Mouse (Mus musculus) lung, embryonic 16.5 days (tissue): ENCODE measurements around the gene Kcnq5. TPM values are rescaled to one million over a fixed set of nuclear protein-coding genes. Genes with fewer than 3 reads are reported as not detected.
"Not testable (repeated sequence)": the region's sequence is repeated elsewhere in the genome, so short reads cannot be mapped to it uniquely, and the experiment has no call there.

ENCODE experiments used
- ATAC-seq: fragments of 200-750 bp; cut with Nextera tagmentation; 2 replicates; pipeline ENCODE4 v1.8.0; 2017; ENCODE audit warnings: low read depth, mild to moderate bottlenecking, moderate library complexity
- H3K27ac ChIP-seq: fragments of 300-500 bp; sonication (generic); 2 replicates; pipeline ENCODE4 v1.5.1; 2014; ENCODE audit warnings: mild to moderate bottlenecking, control low read depth, low read length
- H3K27me3 ChIP-seq: fragments of 300-500 bp; sonication (generic); 2 replicates; pipeline ENCODE4 v1.6.1; 2014; ENCODE audit warnings: low read depth, low read length, mixed read lengths; ENCODE audit not compliant: control insufficient read depth, insufficient read depth
- H3K36me3 ChIP-seq: fragments of 300-500 bp; sonication (generic); 2 replicates; pipeline ENCODE4 v1.6.1; 2014; ENCODE audit warnings: low read length; ENCODE audit not compliant: control insufficient read depth, insufficient read depth
- H3K4me1 ChIP-seq: fragments of 300-500 bp; sonication (generic); replicated peaks from 2 replicates; pipeline ENCODE4 v1.6.1; 2014; ENCODE audit warnings: low read length, mixed read lengths; ENCODE audit not compliant: control insufficient read depth, insufficient read depth
- H3K4me2 ChIP-seq: fragments of 300-500 bp; sonication (generic); 2 replicates; pipeline ENCODE4 v1.6.1; 2014; ENCODE audit warnings: low read depth, low read length, control low read depth
- H3K4me3 ChIP-seq: fragments of 300-500 bp; sonication (generic); 2 replicates; pipeline ENCODE4 v1.5.1; 2014; ENCODE audit warnings: mild to moderate bottlenecking, low read length, control low read depth
- H3K9ac ChIP-seq: fragments of 300-500 bp; sonication (generic); 2 replicates; pipeline ENCODE4 v1.6.1; 2014; ENCODE audit warnings: low read length, control low read depth
- H3K9me3 ChIP-seq: fragments of 300-500 bp; sonication (generic); 2 replicates; pipeline ENCODE4 v1.6.1; 2016; ENCODE audit warnings: low read length; ENCODE audit not compliant: control insufficient read depth
- WGBS: fragments of 180-500 bp; shearing (Covaris S2); extraction: QIAGEN DNeasy Blood & Tissue Kit; methylation state at CpG from one replicate; pipeline ENCODE4 v1.1.7; 2014; 5-methylcytosine and 5-hydroxymethylcytosine counted together
- polyA plus RNA-seq: library from polyadenylated mRNA; unstranded; fragments of >200 nt; fragmentation: Nextera tagmentation; extraction: Ambion mirVana; gene quantifications from 2 replicates; pipeline ENCODE4 v1.2.1, GENCODE M21; 2015

Gene Kcnq5
- polyA plus RNA-seq, 1 experiment from 2014 or later = 1.1 TPM

DNA sequence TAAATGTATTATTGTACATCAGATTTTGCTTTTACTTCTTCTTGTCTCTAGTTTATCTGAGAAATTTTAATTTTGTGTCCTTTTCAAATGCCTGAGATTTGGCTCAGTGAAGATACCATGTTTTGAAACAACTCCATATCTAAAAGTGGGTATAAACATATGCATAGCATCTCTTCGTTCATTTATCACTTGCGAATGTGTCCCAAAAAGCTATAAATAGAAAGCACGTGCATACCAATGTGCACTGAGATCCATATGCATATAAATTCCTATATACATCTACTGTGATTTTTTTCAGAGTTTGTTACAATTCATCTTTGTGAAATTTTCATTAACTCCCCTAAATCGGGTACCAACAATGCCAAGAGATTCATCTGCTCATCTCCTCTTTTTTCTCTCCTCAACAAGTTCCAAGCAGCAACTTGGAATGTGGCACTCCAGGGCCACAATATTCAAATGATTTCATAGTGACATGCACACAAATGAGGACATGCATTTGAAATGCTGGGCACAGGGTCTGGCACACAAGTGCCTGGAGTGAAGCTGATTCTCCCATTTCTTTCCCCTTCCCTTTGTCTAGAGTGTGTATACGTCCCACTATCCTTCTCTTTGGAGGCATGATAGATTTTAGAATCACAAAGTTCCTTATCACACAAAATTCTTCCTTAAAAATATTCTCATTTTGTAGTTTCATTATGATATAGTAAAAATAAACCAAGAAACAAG is 157.8 kb downstream of the Kcnq5 start:
- Histone ChIP-seq H3K4me1 (no peaks in the 10 kb centered on the region), H3K9me3 (no peaks in the 10 kb centered on the region), H3K27me3 (no peaks in the 10 kb centered on the region), H3K9ac (no peak overlapping the region), H3K4me3 (no peak overlapping the region), H3K4me2 (no peak overlapping the region), H3K27ac (no peak overlapping the region), H3K36me3 (no peaks in the 10 kb centered on the region)
- ATAC-seq = no peak
- 76% methylated on average over 5 of the region's 5 CpGs for WGBS

DNA sequence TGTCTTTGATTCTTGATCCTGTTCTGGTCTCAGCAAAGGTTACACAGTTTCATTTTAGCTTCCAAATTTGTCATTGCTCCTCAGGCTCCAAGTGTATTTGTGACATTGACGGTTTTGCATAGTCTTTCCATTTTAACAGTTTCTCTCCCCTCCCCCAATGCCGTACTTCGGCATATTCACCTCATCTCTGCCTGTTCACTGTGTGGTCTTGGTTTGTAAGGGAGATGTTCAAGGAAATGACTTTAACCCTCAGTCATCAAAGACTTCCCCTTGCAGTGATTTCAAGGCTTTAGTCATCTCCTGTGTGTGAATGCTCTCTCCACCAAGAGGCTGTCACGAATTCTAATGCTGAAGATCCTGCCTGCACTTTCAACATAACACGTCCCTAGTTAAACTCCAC is 181.0 kb downstream of the Kcnq5 start:
- no peaks in the 10 kb centered on the region for H3K9me3 ChIP-seq
- no peak overlapping the region for H3K9ac ChIP-seq
- H3K4me3 ChIP-seq = no peak overlapping the region
- ATAC-seq = no peak
- no peak overlapping the region for H3K4me2 ChIP-seq
- H3K4me1 ChIP-seq = no peaks in the 10 kb centered on the region
- H3K27ac ChIP-seq = no peak overlapping the region
- 65% methylated on average over 5 of the region's 5 CpGs for WGBS
- no peaks in the 10 kb centered on the region for H3K36me3 ChIP-seq
- no peaks in the 10 kb centered on the region for H3K27me3 ChIP-seq

DNA sequence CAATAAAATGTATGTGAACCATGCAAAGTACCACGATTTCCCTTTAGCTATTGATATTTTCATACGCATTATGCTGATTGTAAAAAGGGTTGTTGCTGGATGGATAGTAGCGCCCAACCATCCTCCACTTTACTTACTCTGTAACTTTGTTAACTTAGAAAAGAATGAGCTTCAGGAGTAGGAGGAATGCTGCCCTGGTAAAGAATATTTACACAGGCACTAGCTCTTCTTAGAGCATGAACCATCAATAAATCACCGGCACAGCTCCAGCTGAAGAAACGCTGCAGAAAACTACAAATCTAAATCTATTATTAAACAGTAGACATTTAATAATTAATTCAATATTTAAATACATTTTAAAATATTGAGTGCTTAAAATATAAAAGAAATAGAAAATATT is 184.2 kb downstream of the Kcnq5 start:
- no peak for ATAC-seq
- Histone ChIP-seq H3K36me3 (no peaks in the 10 kb centered on the region), H3K4me1 (no peaks in the 10 kb centered on the region), H3K27me3 (no peaks in the 10 kb centered on the region), H3K9me3 (no peaks in the 10 kb centered on the region), H3K27ac (no peak overlapping the region), H3K4me2 (no peak overlapping the region), H3K9ac (no peak overlapping the region), H3K4me3 (no peak overlapping the region)
- WGBS = 64% methylated on average over 5 of the region's 5 CpGs

DNA sequence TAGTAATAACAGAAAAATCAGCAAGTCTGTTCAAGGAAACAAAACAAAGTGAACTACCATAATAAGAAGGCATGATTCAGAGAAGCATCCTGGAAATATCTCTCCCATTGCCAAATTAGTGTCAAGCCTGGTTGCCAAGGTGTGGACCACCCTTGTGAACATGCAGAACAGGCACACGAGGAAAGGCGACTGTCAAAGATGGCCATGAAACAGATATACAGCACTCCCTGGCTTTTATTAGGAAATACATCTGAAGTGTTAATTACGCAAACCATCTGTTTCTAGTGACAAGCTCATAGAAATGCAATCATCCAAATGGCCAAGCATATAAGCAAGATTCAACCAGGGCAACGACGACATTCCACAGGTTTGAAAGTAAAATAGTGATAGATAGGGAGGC is 187.8 kb downstream of the Kcnq5 start:
- H3K9me3 ChIP-seq = no peaks in the 10 kb centered on the region
- peak overlapping the region; percentile 6; the same call in 1 of the 2 replicates for H3K4me2 ChIP-seq
- H3K4me3 ChIP-seq = no peak overlapping the region
- ATAC-seq = peak; percentile 94
- no peaks in the 10 kb centered on the region for H3K36me3 ChIP-seq
- no peaks in the 10 kb centered on the region for H3K27me3 ChIP-seq
- H3K27ac ChIP-seq = no peak overlapping the region
- H3K4me1 ChIP-seq = no peaks in the 10 kb centered on the region
- no peak overlapping the region for H3K9ac ChIP-seq
- 48% methylated on average over 5 of the region's 5 CpGs for WGBS

DNA sequence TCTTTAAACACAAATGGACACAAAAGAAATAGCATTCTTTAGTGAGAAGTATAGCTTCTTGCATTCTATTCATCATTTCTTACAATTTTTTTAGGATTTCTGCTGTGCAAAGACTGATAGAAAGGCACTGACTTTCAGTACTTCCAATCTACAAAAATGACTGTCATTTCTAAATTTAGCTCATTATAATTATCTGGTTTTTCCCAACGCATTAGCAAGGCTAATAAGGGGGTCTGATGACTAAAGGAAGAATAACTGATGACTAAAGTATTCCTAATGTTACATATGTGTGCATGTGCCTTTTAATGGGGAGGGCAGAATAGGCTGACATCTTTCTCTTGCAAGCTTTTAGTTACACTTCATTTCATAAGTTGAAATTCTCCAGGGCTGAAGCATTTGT is 191.2 kb downstream of the Kcnq5 start:
- ATAC-seq = no peak
- WGBS = 72% methylated on average over 1 of the region's 1 CpGs
- H3K4me1 ChIP-seq = no peaks in the 10 kb centered on the region
- no peak overlapping the region for H3K27ac ChIP-seq
- H3K9ac ChIP-seq = no peak overlapping the region
- no peak overlapping the region for H3K4me3 ChIP-seq
- no peaks in the 10 kb centered on the region for H3K9me3 ChIP-seq
- no peaks in the 10 kb centered on the region for H3K36me3 ChIP-seq
- no peaks in the 10 kb centered on the region for H3K27me3 ChIP-seq
- no peak overlapping the region for H3K4me2 ChIP-seq

DNA sequence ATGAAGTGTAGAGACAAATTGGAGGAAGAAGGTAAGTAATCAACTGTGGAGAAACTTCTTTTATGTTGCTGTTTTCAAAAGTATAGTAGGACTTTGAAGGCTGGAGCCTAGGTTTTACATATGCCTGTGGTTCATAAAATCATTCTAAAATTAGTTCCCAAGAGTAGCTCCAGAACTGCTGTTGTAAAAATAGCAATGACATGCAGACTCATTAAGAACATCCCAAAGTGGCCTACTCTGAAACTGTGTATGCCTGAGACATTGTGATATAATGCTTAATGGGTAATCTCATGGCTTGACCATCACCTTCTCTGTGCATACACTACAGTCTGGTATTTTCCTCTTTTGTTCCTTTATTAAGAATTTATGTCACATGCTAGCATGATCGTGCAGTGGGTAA is 212.4 kb downstream of the Kcnq5 start:
- Histone ChIP-seq H3K4me1 (no peaks in the 10 kb centered on the region), H3K27me3 (no peaks in the 10 kb centered on the region), H3K27ac (no peak overlapping the region), H3K9me3 (no peaks in the 10 kb centered on the region), H3K4me2 (no peak overlapping the region), H3K4me3 (no peak overlapping the region), H3K9ac (no peak overlapping the region), H3K36me3 (no peaks in the 10 kb centered on the region)
- 82% methylated on average over 1 of the region's 1 CpGs for WGBS
- ATAC-seq = no peak

DNA sequence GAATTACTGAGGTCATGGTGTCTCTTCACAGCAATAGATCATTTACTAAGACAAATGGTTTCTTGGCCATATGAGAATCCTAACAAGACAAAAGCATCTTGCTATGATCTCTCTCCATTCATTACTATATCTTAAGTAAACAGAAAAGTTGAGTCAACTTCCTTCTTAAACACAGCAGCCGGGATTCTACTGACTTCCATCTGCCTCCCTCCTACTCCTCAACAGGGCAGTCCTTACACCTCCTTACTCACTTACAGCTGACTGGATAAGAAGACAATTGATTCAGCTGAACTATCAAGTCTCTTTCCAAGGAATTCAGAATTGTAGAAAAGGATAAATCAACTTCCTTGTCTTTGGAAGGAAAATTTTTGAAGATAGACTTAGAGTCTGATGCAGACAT is 232.6 kb downstream of the Kcnq5 start:
- Histone ChIP-seq H3K9me3 (no peaks in the 10 kb centered on the region), H3K27ac (no peak overlapping the region), H3K4me2 (no peak overlapping the region), H3K27me3 (no peaks in the 10 kb centered on the region), H3K9ac (no peak overlapping the region), H3K36me3 (no peaks in the 10 kb centered on the region), H3K4me1 (no peaks in the 10 kb centered on the region), H3K4me3 (no peak overlapping the region)
- ATAC-seq = no peak
- WGBS = 12% methylated on average over 1 of the region's 1 CpGs

DNA sequence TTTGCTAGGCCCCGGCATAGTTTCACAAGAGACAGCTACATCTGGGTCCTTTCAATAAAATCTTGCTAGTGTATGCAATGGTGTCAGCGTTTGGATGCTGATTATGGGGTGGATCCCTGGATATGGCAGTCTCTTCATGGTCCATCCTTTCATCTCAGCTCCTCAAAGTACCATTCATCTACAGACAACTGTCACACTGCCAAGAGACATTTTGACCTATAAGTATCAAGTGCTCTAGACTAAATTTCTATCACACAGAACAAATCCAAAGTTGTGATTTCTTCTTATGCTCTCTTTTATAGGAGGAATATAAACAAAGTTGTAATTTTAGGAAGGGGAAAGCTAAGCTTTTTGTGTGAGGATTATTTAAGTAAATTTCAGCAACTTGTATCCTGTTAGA is 238.5 kb downstream of the Kcnq5 start:
- H3K4me2 ChIP-seq, H3K9me3 ChIP-seq, H3K27ac ChIP-seq, H3K36me3 ChIP-seq, H3K4me3 ChIP-seq, H3K27me3 ChIP-seq, H3K9ac ChIP-seq, H3K4me1 ChIP-seq: not testable (repeated sequence)
- 40% methylated on average over 1 of the region's 2 CpGs for WGBS
- peak; percentile 51; the same call in 1 of the 2 replicates for ATAC-seq

DNA sequence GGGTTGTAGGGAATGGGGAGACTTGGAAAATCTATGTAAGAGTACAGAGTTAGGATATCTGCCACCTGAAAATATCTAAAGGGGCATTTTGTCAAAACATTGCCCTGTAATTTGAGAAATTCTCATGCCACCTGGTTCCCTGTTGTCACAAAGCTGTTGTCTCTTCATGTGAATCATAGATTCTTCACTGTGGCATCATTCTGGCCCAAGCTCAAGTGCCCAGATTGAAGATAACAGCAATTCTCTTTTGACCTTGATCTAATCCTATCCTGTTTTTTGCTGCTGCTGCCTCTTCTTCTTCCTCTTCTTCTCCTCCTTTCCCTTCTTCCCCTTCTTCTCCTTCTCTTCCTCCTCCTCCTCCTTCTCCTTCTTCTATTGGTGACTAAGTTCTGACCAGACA is 240.5 kb downstream of the Kcnq5 start:
- no peak for ATAC-seq
- no peaks in the 10 kb centered on the region for H3K36me3 ChIP-seq
- H3K27ac ChIP-seq = no peak overlapping the region
- H3K4me2 ChIP-seq = no peak overlapping the region
- H3K9me3 ChIP-seq = no peaks in the 10 kb centered on the region
- no peak overlapping the region for H3K4me3 ChIP-seq
- H3K27me3 ChIP-seq = no peaks in the 10 kb centered on the region
- no peak overlapping the region for H3K9ac ChIP-seq
- H3K4me1 ChIP-seq = no peaks in the 10 kb centered on the region

DNA sequence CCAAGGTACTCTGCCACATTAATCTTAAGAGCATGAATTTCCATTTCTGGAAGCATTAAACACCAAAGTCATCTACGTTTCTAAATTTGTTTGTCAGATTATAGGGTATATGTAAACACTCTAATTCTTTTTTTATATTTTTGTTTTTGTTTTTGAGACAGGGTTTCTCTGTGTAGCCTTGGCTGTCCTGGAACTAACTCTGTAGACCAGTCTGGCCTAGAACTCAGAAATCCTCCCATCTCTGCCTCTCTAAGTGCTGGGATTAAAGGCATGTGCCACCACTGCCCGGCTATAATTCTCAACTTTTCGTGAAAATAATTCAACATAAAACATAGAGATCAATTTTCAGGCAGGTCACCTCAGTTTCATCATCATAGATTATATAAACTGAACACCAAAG is 246.9 kb downstream of the Kcnq5 start:
- H3K4me1 ChIP-seq = no peaks in the 10 kb centered on the region
- no peak overlapping the region for H3K4me2 ChIP-seq
- H3K4me3 ChIP-seq = no peak overlapping the region
- H3K27me3 ChIP-seq = no peaks in the 10 kb centered on the region
- H3K9ac ChIP-seq = no peak overlapping the region
- 80% methylated on average over 3 of the region's 3 CpGs for WGBS
- H3K36me3 ChIP-seq = no peaks in the 10 kb centered on the region
- no peaks in the 10 kb centered on the region for H3K9me3 ChIP-seq
- no peak for ATAC-seq
- no peak overlapping the region for H3K27ac ChIP-seq
